Mouse (Mus musculus) urinary bladder, postnatal 0 days (tissue): Measurements from ENCODE around the gene Ms4a12. TPM values are rescaled to one million over a fixed set of nuclear protein-coding genes. Genes with fewer than 3 reads are reported as not detected.

ENCODE experiments used
- polyA plus RNA-seq: library from polyadenylated mRNA; unstranded; fragments of >200 nt; fragmentation: Nextera tagmentation; extraction: Ambion mirVana; gene quantifications from 2 replicates; pipeline ENCODE4 v1.2.1, GENCODE M21; 2015

Ms4a12 gene
- polyA plus RNA-seq = not detected in 2 replicates

GRCm38 (mm10) chr19:11232348-11232747 lies at the start of gene Ms4a12:
Gene Ms4a12 (minus strand): TSS chr19:11232448.

DNA sequence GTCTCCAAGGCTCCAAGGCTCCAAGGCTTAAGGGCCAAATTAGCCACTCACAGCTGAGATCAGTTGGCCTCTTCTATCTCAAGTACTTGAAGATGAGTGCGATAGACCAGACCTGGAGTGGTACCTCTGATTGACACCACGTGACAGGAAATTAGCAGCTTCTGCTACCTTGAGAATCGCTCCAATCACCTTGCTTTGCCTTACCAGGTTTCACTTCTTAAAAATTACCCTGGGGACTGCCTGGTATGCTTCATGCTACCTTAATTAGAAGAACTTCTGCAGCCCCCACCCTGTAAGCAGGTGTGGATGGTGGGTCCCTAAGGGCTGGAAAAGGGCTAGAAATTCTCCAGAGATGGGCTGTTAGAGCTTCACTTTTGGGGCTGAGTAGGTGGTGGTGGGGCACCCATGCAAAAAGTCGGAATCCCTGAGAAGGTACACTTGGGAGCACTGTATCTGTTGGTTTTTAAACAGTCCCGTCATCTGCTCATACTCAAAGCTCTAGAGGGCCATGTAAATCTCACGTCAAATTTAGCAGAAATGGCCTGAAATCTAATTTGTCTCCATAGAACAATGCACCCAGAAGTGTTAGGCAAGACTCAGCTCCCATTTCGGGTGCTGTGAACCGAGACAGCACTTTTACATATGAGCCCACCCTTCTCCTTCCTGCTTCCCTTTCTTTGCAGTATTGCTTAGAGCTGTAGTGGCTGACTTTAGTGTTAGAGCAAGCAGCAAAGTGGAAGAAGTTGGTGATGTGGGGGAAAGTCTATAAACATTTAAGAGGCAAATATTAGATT lies 34.0 kb upstream of the Ms4a12 start, which contains the start of gene Ms4a1:
TSS of gene Ms4a1 (minus strand) at position 190 of the 794 bp plus-strand sequence.

GRCm38 (mm10) chr19:11196546-11196945 lies 35.7 kb downstream of the Ms4a12 start, which contains the start of gene Ms4a13:
Gene Ms4a13 (minus strand): TSS chr19:11196737.

DNA sequence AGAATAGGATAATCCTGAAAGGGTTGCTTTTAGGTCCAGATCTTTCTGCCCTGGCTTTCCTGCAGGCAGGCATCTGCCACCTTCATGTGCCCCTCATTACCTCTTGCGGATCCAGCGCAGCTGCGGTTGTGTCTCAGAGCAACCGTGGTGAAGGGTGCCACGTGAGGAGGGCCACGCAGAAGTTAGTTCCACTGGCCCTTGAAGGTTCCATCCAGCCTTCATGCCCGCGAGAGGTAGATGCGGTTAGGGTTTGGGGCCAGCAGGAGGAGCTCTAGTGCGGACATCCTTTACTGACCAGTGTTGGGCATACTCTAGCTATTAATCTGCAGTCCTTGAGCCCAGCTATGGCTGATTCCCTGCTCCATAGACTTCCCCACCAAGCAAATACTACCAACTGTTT lies 67.1 kb downstream of the Ms4a12 start, which contains the start of gene 1700025F22Rik:
TSS of gene 1700025F22Rik (minus strand) at position 149 of the 400 bp plus-strand sequence.

Other genes with a start within 250 kb of the Ms4a12 start
- gene Ms4a15, start 239.2 kb downstream of the Ms4a12 start, polyA plus RNA-seq = not detected in 2 replicates
- gene Ms4a18, start 214.4 kb downstream of the Ms4a12 start, polyA plus RNA-seq = not detected in 2 replicates
- gene Ms4a8a, start 151.3 kb downstream of the Ms4a12 start, polyA plus RNA-seq = 0.87 and 8.1 TPM in 2 replicates
- gene 1700017D01Rik, start 101.6 kb downstream of the Ms4a12 start, polyA plus RNA-seq = not detected in 2 replicates
- not detected in 2 replicates for gene 1700025F22Rik, start 67.1 kb downstream of the Ms4a12 start, polyA plus RNA-seq
- not detected in 2 replicates for gene Ms4a13, start 35.7 kb downstream of the Ms4a12 start, polyA plus RNA-seq
- gene Ms4a1, start 33.8 kb upstream of the Ms4a12 start, polyA plus RNA-seq = 0.06 and 0.10 TPM in 2 replicates
- not detected in 2 replicates for gene Ms4a5, start 51.4 kb upstream of the Ms4a12 start, polyA plus RNA-seq
- 0.06 and 0.08 TPM in 2 replicates for gene Ms4a14, start 82.0 kb upstream of the Ms4a12 start, polyA plus RNA-seq
- 9.4 and 14.2 TPM in 2 replicates for gene Ms4a7, start 103.7 kb upstream of the Ms4a12 start, polyA plus RNA-seq
- 11.4 and 16.9 TPM in 2 replicates for gene Ms4a4a, start 143.1 kb upstream of the Ms4a12 start, polyA plus RNA-seq
- gene Ms4a4c, start 172.3 kb upstream of the Ms4a12 start, polyA plus RNA-seq = 0.64 and 1.1 TPM in 2 replicates
- gene Ms4a4b, start 211.1 kb upstream of the Ms4a12 start, polyA plus RNA-seq = 0.28 TPM in 1 of 2 replicates, not detected in the other
- gene Ms4a6c, start 236.9 kb upstream of the Ms4a12 start, polyA plus RNA-seq = 15.8 and 18.6 TPM in 2 replicates